Mouse (Mus musculus): ENCODE measurements at regions not wholly inside any gene's neighbourhood (a gene's known extent, or its start where the extent isn't known, plus 50 kb on each side); places are given as distances from the start of the nearest gene placed in this dataset.

- DNase-seq (ENCODE audit: low spot score) (no peak), ATAC-seq (ENCODE audit: low FRiP score) (no peak)
- TF ChIP-seq CTCF (IDR thresholded peaks at IDR 0.05) = no peak
- no peak overlapping the region for H3K9ac ChIP-seq (replicated peaks; ENCODE audit: low read length, poor library complexity, severe bottlenecking)
- H3K9me3 ChIP-seq (ENCODE audit: low read length) = no peaks in the 10 kb centered on the region
- 82% methylated on average over 5 of the region's 5 CpGs for WGBS
- no peak overlapping the region for H3K4me3 ChIP-seq (ENCODE audit: low read depth, low read length)
- no peak overlapping the region for H3K4me2 ChIP-seq (ENCODE audit: low read depth, low read length, poor library complexity, severe bottlenecking)
- no peaks in the 10 kb centered on the region for H3K27me3 ChIP-seq (ENCODE audit: insufficient read depth, low read length)
- H3K36me3 ChIP-seq (ENCODE audit: insufficient read depth, low read length) = no peaks in the 10 kb centered on the region
- H3K4me1 ChIP-seq (ENCODE audit: insufficient read depth, low read length) = no peaks in the 10 kb centered on the region
- no peak overlapping the region for H3K27ac ChIP-seq (ENCODE audit: low read depth, low read length)
Observed at GRCm38 (mm10) chr1:137213717-137214116, 253.5 kb upstream of the Nr5a2 start.

DNA sequence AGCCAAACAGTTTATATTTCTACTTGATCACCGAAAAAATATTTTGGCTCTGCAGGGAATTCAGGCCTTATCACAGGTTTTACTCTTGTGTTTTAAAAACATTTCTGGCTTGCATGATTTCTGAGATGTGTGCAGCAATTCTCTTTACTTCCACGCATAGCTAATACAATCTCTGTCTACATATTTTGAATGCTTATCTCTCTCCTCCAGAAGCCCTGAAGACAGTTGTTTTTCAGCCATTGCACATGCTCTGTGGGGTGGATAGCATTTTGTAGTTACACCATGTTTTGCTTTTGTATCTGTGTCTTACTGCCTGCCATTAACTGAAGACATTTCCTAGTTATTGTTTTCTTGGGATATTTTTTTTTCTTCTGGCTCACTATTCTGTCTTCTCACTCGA lies 252.6 kb upstream of the Nr5a2 start:
- no peak overlapping the region for H3K27ac ChIP-seq (ENCODE audit: low read depth, low read length)
- TF ChIP-seq CTCF (IDR thresholded peaks at IDR 0.05) = no peak
- H3K27me3 ChIP-seq (ENCODE audit: insufficient read depth, low read length) = no peaks in the 10 kb centered on the region
- no peak overlapping the region for H3K9ac ChIP-seq (replicated peaks; ENCODE audit: low read length, poor library complexity, severe bottlenecking)
- no peaks in the 10 kb centered on the region for H3K9me3 ChIP-seq (ENCODE audit: low read length)
- no peak overlapping the region for H3K4me3 ChIP-seq (ENCODE audit: low read depth, low read length)
- no peaks in the 10 kb centered on the region for H3K36me3 ChIP-seq (ENCODE audit: insufficient read depth, low read length)
- H3K4me2 ChIP-seq (ENCODE audit: low read depth, low read length, poor library complexity, severe bottlenecking) = no peak overlapping the region
- no peak for DNase-seq (ENCODE audit: low spot score)
- no peak for ATAC-seq (ENCODE audit: low FRiP score)
- no peaks in the 10 kb centered on the region for H3K4me1 ChIP-seq (ENCODE audit: insufficient read depth, low read length)
- WGBS = 66% methylated on average over 3 of the region's 3 CpGs

GRCm38 (mm10) chr1:137204371-137204770 lies 244.1 kb upstream of the Nr5a2 start:
- Histone ChIP-seq H3K4me3 (ENCODE audit: low read depth, low read length) (no peak overlapping the region), H3K27me3 (ENCODE audit: insufficient read depth, low read length) (no peaks in the 10 kb centered on the region), H3K4me1 (ENCODE audit: insufficient read depth, low read length) (no peaks in the 10 kb centered on the region), H3K4me2 (ENCODE audit: low read depth, low read length, poor library complexity, severe bottlenecking) (no peak overlapping the region), H3K27ac (ENCODE audit: low read depth, low read length) (no peak overlapping the region), H3K36me3 (ENCODE audit: insufficient read depth, low read length) (no peaks in the 10 kb centered on the region), H3K9me3 (ENCODE audit: low read length) (no peaks in the 10 kb centered on the region), H3K9ac (replicated peaks; ENCODE audit: low read length, poor library complexity, severe bottlenecking) (no peak overlapping the region)
- DNase-seq (ENCODE audit: low spot score) = no peak
- 89% methylated on average over 7 of the region's 7 CpGs for WGBS
- no peak for TF ChIP-seq CTCF (IDR thresholded peaks at IDR 0.05)
- no peak for ATAC-seq (ENCODE audit: low FRiP score)

- H3K27ac ChIP-seq (ENCODE audit: low read depth, low read length) = no peak overlapping the region
- ATAC-seq (ENCODE audit: low FRiP score) (no peak), DNase-seq (ENCODE audit: low spot score) (no peak)
- no peaks in the 10 kb centered on the region for H3K27me3 ChIP-seq (ENCODE audit: insufficient read depth, low read length)
- no peak overlapping the region for H3K4me2 ChIP-seq (ENCODE audit: low read depth, low read length, poor library complexity, severe bottlenecking)
- no peak for TF ChIP-seq CTCF (IDR thresholded peaks at IDR 0.05)
- WGBS = 90% methylated on average over 8 of the region's 8 CpGs
- H3K9me3 ChIP-seq (ENCODE audit: low read length) = no peaks in the 10 kb centered on the region
- no peak overlapping the region for H3K9ac ChIP-seq (replicated peaks; ENCODE audit: low read length, poor library complexity, severe bottlenecking)
- H3K4me1 ChIP-seq (ENCODE audit: insufficient read depth, low read length) = no peaks in the 10 kb centered on the region
- H3K4me3 ChIP-seq (ENCODE audit: low read depth, low read length) = no peak overlapping the region
- H3K36me3 ChIP-seq (ENCODE audit: insufficient read depth, low read length) = no peaks in the 10 kb centered on the region
Observed at GRCm38 (mm10) chr1:137203512-137203911, 243.3 kb upstream of the Nr5a2 start.

DNA sequence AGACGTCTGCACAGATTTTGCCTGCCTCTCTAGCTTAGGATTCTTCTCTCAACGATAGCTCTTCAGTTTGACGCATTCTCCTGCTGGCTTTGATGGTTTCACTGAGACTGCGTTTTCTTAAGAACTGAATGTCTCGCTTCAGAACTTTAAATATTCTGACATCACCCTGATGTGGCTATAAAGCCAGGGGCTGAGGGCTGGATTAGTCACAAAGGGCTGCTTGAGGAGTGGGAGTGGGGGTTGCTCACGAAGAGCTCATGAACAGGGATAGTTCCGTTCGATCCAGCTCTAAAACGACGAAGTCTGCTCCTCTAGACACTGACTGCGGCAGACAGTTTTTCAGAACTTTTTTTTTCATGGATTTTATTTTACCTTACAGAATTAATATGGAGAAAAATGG lies 240.7 kb upstream of the Nr5a2 start:
- WGBS = 35% methylated on average over 11 of the region's 11 CpGs
- peak; percentile 12 for DNase-seq (ENCODE audit: low spot score)

GRCm38 (mm10) chr1:137195962-137196361 lies 235.7 kb upstream of the Nr5a2 start:
- H3K36me3 ChIP-seq (ENCODE audit: insufficient read depth, low read length) = no peaks in the 10 kb centered on the region
- H3K27ac ChIP-seq (ENCODE audit: low read depth, low read length) = no peak overlapping the region
- H3K27me3 ChIP-seq (ENCODE audit: insufficient read depth, low read length) = no peaks in the 10 kb centered on the region
- no peaks in the 10 kb centered on the region for H3K4me1 ChIP-seq (ENCODE audit: insufficient read depth, low read length)
- H3K9me3 ChIP-seq (ENCODE audit: low read length) = no peaks in the 10 kb centered on the region
- no peak for ATAC-seq (ENCODE audit: low FRiP score)
- no peak for DNase-seq (ENCODE audit: low spot score)
- TF ChIP-seq CTCF (IDR thresholded peaks at IDR 0.05) = no peak
- H3K4me3 ChIP-seq (ENCODE audit: low read depth, low read length) = no peak overlapping the region
- H3K9ac ChIP-seq (replicated peaks; ENCODE audit: low read length, poor library complexity, severe bottlenecking) = no peak overlapping the region
- H3K4me2 ChIP-seq (ENCODE audit: low read depth, low read length, poor library complexity, severe bottlenecking) = no peak overlapping the region

More for the DNA sequence above, 240.7 kb upstream of the Nr5a2 start:
- no peak for TF ChIP-seq CTCF (IDR thresholded peaks at IDR 0.05)
- no peaks in the 10 kb centered on the region for H3K9me3 ChIP-seq (ENCODE audit: low read length)
- no peak overlapping the region for H3K9ac ChIP-seq (replicated peaks; ENCODE audit: low read length, poor library complexity, severe bottlenecking)
- H3K4me3 ChIP-seq (ENCODE audit: low read depth, low read length) = no peak overlapping the region
- H3K4me2 ChIP-seq (ENCODE audit: low read depth, low read length, poor library complexity, severe bottlenecking) = 0 out of 2 replicates have a peak overlapping the region, but pooled peaks have one; percentile 18
- ATAC-seq (ENCODE audit: low FRiP score) = 0 out of 2 replicates have a peak, but pooled peaks have one; percentile 49
- no peaks in the 10 kb centered on the region for H3K27me3 ChIP-seq (ENCODE audit: insufficient read depth, low read length)
- H3K36me3 ChIP-seq (ENCODE audit: insufficient read depth, low read length) = no peaks in the 10 kb centered on the region
- no peaks in the 10 kb centered on the region for H3K4me1 ChIP-seq (ENCODE audit: insufficient read depth, low read length)
- no peak overlapping the region for H3K27ac ChIP-seq (ENCODE audit: low read depth, low read length)
